Mouse (Mus musculus) bone marrow, adult 2 months (tissue): ENCODE measurements around the gene Rdh5. TPM values are rescaled to one million over a fixed set of nuclear protein-coding genes. Genes with fewer than 3 reads are reported as not detected.

Experiments
- H3K27ac ChIP-seq: fragments of 200-500 bp; 2 replicates; pipeline ENCODE4 v1.5.1; 2012; ENCODE audit warnings: low read depth, mild to moderate bottlenecking, control low read depth, inconsistent platforms, low read length; ENCODE audit not compliant: control insufficient read depth, poor library complexity, insufficient read depth
- H3K4me1 ChIP-seq: fragments of 200-500 bp; 2 replicates; pipeline ENCODE4 v1.6.1; 2011; ENCODE audit warnings: low read length; ENCODE audit not compliant: control insufficient read depth, insufficient read depth
- H3K4me3 ChIP-seq: fragments of 200-500 bp; replicated peaks from 2 replicates; pipeline ENCODE3; 2011; ENCODE audit warnings: mild to moderate bottlenecking, low read depth, low read length, control low read depth; ENCODE audit not compliant: control insufficient read depth
- CTCF ChIP-seq: fragments of 200-500 bp; IDR thresholded peaks from 2 replicates; pipeline ENCODE4 v1.5.1; 2011; ENCODE audit warnings: low read length, control low read depth; ENCODE audit not compliant: control insufficient read depth, insufficient read depth
- POLR2A ChIP-seq: fragments of 200-500 bp; IDR thresholded peaks from 2 replicates; pipeline ENCODE4 v1.6.1; 2011; ENCODE audit warnings: low read depth, mild to moderate bottlenecking, control low read depth, low read length, borderline replicate concordance; ENCODE audit not compliant: control insufficient read depth
- WGBS: fragments of 180-500 bp; shearing (Covaris S2); methylation state at CpG from one replicate; pipeline ENCODE4 v1.1.7; 2018; 5-methylcytosine and 5-hydroxymethylcytosine counted together
- polyA plus RNA-seq: library from polyadenylated mRNA; stranded (reverse); fragments of >200 nt; gene quantifications from 2 replicates; pipeline ENCODE4 v1.2.4, GENCODE M21; 2011; ENCODE audit warnings: low replicate concordance; ENCODE audit not compliant: missing spikeins, insufficient read depth, insufficient read length

Rdh5 gene
- polyA plus RNA-seq, 1 experiment, result 6.2 TPM

DNA sequence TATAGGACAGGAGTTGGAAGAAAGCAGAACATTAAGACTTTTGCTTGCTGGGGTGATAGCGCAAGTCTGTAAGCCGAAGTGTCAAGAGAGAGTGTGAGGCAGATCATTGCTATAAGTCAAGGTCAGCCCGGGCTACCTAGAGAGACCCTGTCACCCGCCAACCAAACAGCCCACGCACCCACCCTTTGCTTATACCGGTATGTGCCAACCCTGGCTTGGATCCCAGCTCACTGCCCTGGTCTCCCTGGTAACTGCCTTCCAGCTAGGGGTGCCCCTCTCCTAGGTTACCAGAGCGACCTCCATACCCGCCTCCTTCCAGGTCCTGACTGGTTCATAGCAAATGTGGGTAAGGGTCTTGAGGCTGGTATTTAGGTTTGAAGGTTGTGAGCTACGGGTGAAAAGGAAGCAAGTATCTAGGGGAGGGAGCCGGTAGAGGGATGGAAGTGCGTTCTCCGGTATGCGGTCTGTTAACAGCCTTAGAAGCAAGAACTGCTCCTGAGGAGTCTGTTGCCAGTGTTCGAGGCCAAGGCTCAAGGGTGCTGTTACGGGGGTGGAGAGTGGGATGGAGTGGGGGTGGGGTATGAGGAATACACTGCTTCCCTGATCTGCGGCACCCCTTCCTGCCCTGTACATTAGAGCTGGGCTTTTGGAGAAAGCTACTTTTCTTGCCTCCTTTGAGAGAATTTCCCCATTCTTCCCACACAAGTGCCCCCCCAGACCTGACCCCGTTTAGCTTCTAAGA, 26.6 kb downstream of the Rdh5 start:
- H3K27ac ChIP-seq, result no peak overlapping the region
- no peaks in the 10 kb centered on the region; the same call in 1 of the 2 replicates for H3K4me1 ChIP-seq
- no peak overlapping the region for H3K4me3 ChIP-seq
- TF ChIP-seq POLR2A (no peak), CTCF (no peak)
- WGBS, result 7% methylated on average over 17 of the region's 17 CpGs

DNA sequence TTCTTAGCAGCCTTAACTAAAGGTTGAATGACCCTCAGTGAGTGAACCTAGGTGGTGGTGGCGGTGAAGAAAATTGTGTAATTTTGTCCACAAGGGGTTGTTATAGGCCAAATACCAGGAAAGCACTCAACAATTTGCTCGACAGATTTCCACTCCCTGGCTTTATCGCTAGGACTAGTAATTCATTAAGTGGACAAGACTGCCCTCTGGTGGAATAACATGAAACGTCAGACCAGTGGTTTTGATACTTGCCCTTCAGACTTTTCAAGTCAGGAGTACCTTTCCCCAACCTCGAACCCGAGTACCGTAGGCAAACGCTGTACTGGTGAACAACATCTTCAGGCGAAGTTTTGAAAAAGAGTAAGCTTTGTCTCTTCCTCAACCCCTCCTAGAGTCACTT, 27.3 kb downstream of the Rdh5 start:
- TF ChIP-seq POLR2A (no peak), CTCF (peak; percentile 22; the same call in 1 of the 2 replicates)
- Histone ChIP-seq H3K4me1 (peaks cover 2% of the 10 kb centered on the region; the same call in 1 of the 2 replicates), H3K4me3 (no peak overlapping the region), H3K27ac (no peak overlapping the region)
- WGBS, result under 1% methylated on average over 9 of the region's 9 CpGs

DNA sequence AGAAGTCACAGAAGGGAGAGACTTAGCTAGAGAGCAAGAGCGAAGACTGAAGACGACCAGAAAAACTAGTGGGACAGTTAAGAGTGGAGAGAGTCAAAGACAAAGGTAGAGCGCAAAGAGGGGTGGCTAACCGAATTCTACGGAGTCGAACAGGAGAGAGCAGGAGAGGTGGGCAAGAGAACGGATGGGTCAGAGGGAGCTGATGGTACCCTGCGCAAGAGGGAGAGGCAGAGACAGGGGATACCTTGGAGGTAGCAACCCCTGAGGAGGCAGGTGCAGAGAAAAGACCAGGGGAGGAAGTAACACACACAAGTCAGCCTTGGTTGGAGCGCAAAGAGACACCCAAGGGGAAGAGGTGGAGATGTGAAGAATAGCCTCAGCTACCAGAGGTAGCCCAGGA, 30.4 kb downstream of the Rdh5 start:
- H3K4me3 ChIP-seq, result no peak overlapping the region
- TF ChIP-seq CTCF, result no peak
- TF ChIP-seq POLR2A, result no peak
- H3K4me1 ChIP-seq, result peaks cover 2% of the 10 kb centered on the region
- 12% methylated on average over 9 of the region's 9 CpGs for WGBS
- H3K27ac ChIP-seq, result no peak overlapping the region

GRCm38 (mm10) chr10:128891296-128892094, 31.2 kb downstream of the Rdh5 start, which contains the start of gene Gdf11:
TSS of gene Gdf11 (minus strand) at chr10:128891718.
- peak within 1 kb of the TSS; percentile 80 for H3K4me3 ChIP-seq
- TF ChIP-seq POLR2A, result no peak
- no peak for TF ChIP-seq CTCF
- WGBS, result 2% methylated on average over 71 of the region's 89 CpGs
- H3K27ac ChIP-seq, result peak within 1 kb of the TSS; percentile 14; the same call in 1 of the 2 replicates
- H3K4me1 ChIP-seq, result peaks cover 2% of the 10 kb centered on the region

DNA sequence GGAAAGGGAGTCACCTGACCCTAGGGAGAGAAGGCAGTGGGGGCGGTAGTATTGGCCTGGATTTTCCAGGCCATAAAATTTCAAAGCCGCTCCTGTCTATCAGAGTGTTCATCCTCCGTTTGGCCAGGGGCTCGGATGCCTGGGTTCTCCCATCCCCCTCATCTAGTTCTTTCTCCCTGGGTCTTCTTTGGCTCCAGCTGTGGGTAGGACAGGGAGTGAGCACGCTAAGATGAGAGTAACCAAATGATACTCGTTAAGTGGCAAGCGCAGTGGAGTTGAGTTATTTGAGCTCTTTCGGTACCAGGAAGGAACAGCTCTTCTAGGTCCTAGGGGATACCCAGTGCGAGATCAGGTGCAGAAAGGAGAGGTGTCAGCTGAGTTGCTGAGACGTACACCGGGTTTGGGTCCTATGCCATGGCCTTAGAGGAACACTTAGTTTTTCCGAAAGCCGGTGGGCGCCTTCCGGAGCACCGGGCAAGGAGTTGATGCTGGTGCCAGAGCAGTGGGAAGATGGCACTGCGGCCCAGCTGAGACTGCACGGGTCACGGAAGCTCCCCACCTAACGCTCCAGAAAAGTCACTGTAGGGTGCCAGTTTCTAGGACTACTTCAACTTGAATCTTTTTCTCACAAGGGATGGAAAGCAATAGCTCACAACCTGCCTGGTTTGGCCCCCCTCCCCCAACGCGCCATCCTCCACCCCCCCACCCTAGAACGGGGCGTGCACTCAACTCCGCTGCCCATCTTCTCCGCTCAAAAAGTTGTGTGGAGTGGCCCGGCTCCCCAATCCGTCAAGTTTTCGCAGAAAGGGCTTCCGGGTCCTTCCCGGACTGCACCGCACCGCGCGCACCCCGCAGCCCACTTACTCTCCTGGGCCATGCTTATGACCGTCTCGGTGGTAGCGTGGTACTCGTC, 32.0 kb downstream of the Rdh5 start:
- Histone ChIP-seq H3K27ac (no peak overlapping the region; the same call in 1 of the 2 replicates), H3K4me1 (peaks cover 2% of the 10 kb centered on the region), H3K4me3 (peak overlapping the region; percentile 80)
- 4% methylated on average over 40 of the region's 40 CpGs for WGBS
- no peak for TF ChIP-seq POLR2A
- no peak for TF ChIP-seq CTCF

- no peak overlapping the region for H3K4me3 ChIP-seq
- no peak overlapping the region for H3K27ac ChIP-seq
- no peak for TF ChIP-seq CTCF
- WGBS, result 49% methylated on average over 2 of the region's 2 CpGs
- peaks cover 2% of the 10 kb centered on the region for H3K4me1 ChIP-seq
Observed at GRCm38 (mm10) chr10:128889846-128890245, 32.8 kb downstream of the Rdh5 start.

GRCm38 (mm10) chr10:128888941-128889827, 33.5 kb downstream of the Rdh5 start:
- no peak overlapping the region for H3K27ac ChIP-seq
- TF ChIP-seq POLR2A, result no peak
- TF ChIP-seq CTCF, result no peak
- WGBS, result 9% methylated on average over 7 of the region's 7 CpGs

More at GRCm38 (mm10) chr10:128888941-128889827, 33.5 kb downstream of the Rdh5 start:
- Histone ChIP-seq H3K4me1 (peaks cover 2% of the 10 kb centered on the region), H3K4me3 (no peak overlapping the region)
